Mouse (Mus musculus) midbrain, embryonic 15.5 days (tissue): ENCODE measurements around the gene Ube4a. TPM values are rescaled to one million over a fixed set of nuclear protein-coding genes. Genes with fewer than 3 reads are reported as not detected.

Source experiments
- ATAC-seq: fragments of 200-750 bp; cut with Nextera tagmentation; replicated peaks from 2 replicates; pipeline ENCODE4 v1.8.0; 2017; ENCODE audit warnings: moderate TSS enrichment
- H3K27ac ChIP-seq: fragments of 300-500 bp; sonication (generic); 2 replicates; pipeline ENCODE4 v1.5.1; 2015; ENCODE audit warnings: mild to moderate bottlenecking, inconsistent platforms
- H3K27me3 ChIP-seq: fragments of 300-500 bp; sonication (generic); replicated peaks from 2 replicates; pipeline ENCODE4 v1.6.1; 2015; ENCODE audit warnings: inconsistent platforms
- H3K36me3 ChIP-seq: fragments of 300-500 bp; sonication (generic); replicated peaks from 2 replicates; pipeline ENCODE4 v1.6.1; 2015; ENCODE audit warnings: inconsistent platforms
- H3K4me1 ChIP-seq: fragments of 300-500 bp; sonication (generic); 2 replicates; pipeline ENCODE4 v1.6.1; 2015; ENCODE audit warnings: inconsistent platforms
- H3K4me2 ChIP-seq: fragments of 300-500 bp; sonication (generic); 2 replicates; pipeline ENCODE4 v1.6.1; 2015; ENCODE audit warnings: inconsistent platforms, mild to moderate bottlenecking, moderate library complexity
- H3K4me3 ChIP-seq: fragments of 300-500 bp; sonication (generic); 2 replicates; pipeline ENCODE4 v1.5.1; 2015; ENCODE audit warnings: mild to moderate bottlenecking, inconsistent platforms
- H3K9ac ChIP-seq: fragments of 300-500 bp; sonication (generic); 2 replicates; pipeline ENCODE4 v1.6.1; 2015; ENCODE audit warnings: mild to moderate bottlenecking, inconsistent platforms
- H3K9me3 ChIP-seq: fragments of 300-500 bp; sonication (generic); 2 replicates; pipeline ENCODE4 v1.6.1; 2016; ENCODE audit warnings: inconsistent platforms
- WGBS: fragments of 180-500 bp; shearing (Covaris S2); methylation state at CpG from one replicate; pipeline ENCODE4 v1.1.7; 2015; ENCODE audit warnings: mixed read lengths; 5-methylcytosine and 5-hydroxymethylcytosine counted together
- polyA plus RNA-seq: library from polyadenylated mRNA; unstranded; fragments of >200 nt; fragmentation: Nextera tagmentation; extraction: Ambion mirVana; gene quantifications from 2 replicates; pipeline ENCODE4 v1.2.1, GENCODE M21; 2015

Ube4a gene
- polyA plus RNA-seq, 1 experiment from 2014 or later: 40.5 TPM

GRCm38 (mm10) chr9:44874198-44874597, 91.2 kb downstream of the Ube4a start:
- H3K36me3 ChIP-seq: 0 out of 2 replicates have a peak, but pooled peaks cover 3% of the 10 kb centered on the region
- no peaks in the 10 kb centered on the region for H3K27me3 ChIP-seq
- H3K4me2 ChIP-seq: no peak overlapping the region
- no peaks in the 10 kb centered on the region for H3K9me3 ChIP-seq
- no peak overlapping the region for H3K27ac ChIP-seq
- ATAC-seq: no peak
- no peak overlapping the region for H3K9ac ChIP-seq
- H3K4me3 ChIP-seq: no peak overlapping the region
- H3K4me1 ChIP-seq: peaks cover 76% of the 10 kb centered on the region

GRCm38 (mm10) chr9:44873665-44874064, 91.7 kb downstream of the Ube4a start:
- Histone ChIP-seq H3K9ac (no peak overlapping the region), H3K27me3 (no peaks in the 10 kb centered on the region), H3K27ac (no peak overlapping the region), H3K4me1 (peaks cover 72% of the 10 kb centered on the region), H3K4me3 (no peak overlapping the region), H3K36me3 (0 out of 2 replicates have a peak, but pooled peaks cover 3% of the 10 kb centered on the region), H3K4me2 (no peak overlapping the region), H3K9me3 (no peaks in the 10 kb centered on the region)
- no peak for ATAC-seq
- 71% methylated on average over 5 of the region's 5 CpGs for WGBS

Other genes with a start within 250 kb of the Ube4a start
- gene Phldb1, start 230.4 kb downstream of the Ube4a start, polyA plus RNA-seq: 56.5 and 58.9 TPM in 2 replicates
- gene Arcn1, start 197.8 kb downstream of the Ube4a start, polyA plus RNA-seq: 134 and 136 TPM in 2 replicates
- 168 and 169 TPM in 2 replicates for gene Ift46, start 197.7 kb downstream of the Ube4a start, polyA plus RNA-seq
- 16.1 and 18.3 TPM in 2 replicates for gene Tmem25, start 166.3 kb downstream of the Ube4a start, polyA plus RNA-seq
- gene Ttc36, start 162.5 kb downstream of the Ube4a start, polyA plus RNA-seq: 0.41 TPM in 1 of 2 replicates, not detected in the other
- gene Kmt2a, start 84.3 kb downstream of the Ube4a start, polyA plus RNA-seq: 23.5 and 25.6 TPM in 2 replicates
- gene Atp5l, start 44.9 kb downstream of the Ube4a start, polyA plus RNA-seq: 670 and 687 TPM in 2 replicates
- not detected in 2 replicates for gene Cd3g, start 14.8 kb upstream of the Ube4a start, polyA plus RNA-seq
- gene Cd3d, start 16.2 kb upstream of the Ube4a start, polyA plus RNA-seq: not detected in 2 replicates
- gene Cd3e, start 44.0 kb upstream of the Ube4a start, polyA plus RNA-seq: 0.09 TPM in 1 of 2 replicates, not detected in the other
- gene Mpzl2, start 74.2 kb upstream of the Ube4a start, polyA plus RNA-seq: 2.5 and 2.8 TPM in 2 replicates
- 1.2 TPM in 2 replicates for gene Mpzl3, start 89.6 kb upstream of the Ube4a start, polyA plus RNA-seq
- gene Jaml, start 113.6 kb upstream of the Ube4a start, polyA plus RNA-seq: 0.24 and 0.26 TPM in 2 replicates
- 10.0 and 11.2 TPM in 2 replicates for gene Scn2b, start 152.2 kb upstream of the Ube4a start, polyA plus RNA-seq
- 0.30 and 0.42 TPM in 2 replicates for gene Scn4b, start 172.8 kb upstream of the Ube4a start, polyA plus RNA-seq
- not detected in 2 replicates for gene BC049352, start 216.4 kb upstream of the Ube4a start, polyA plus RNA-seq
- gene Tmprss4, start 238.5 kb upstream of the Ube4a start, polyA plus RNA-seq: not detected in 2 replicates